8 mouse cellular contexts compared by ENCODE assay signal in genomic region chr1:156473003-156473402, GRCm38 (mm10). TPM values are rescaled to one million over a fixed set of nuclear protein-coding genes. Genes with fewer than 3 reads are reported as not detected.
DNase-seq lines count a peak whose midpoint lies in the region; ATAC-seq lines count a peak whose summit lies in the region.

No protein-coding gene starts in this region.

- H3K27me3 ChIP-seq in kidney, embryonic 14.5 days (ENCODE audit: control insufficient read depth, insufficient read depth, low read length), result no peaks in the 10 kb centered on the region
- no peaks in the 10 kb centered on the region for H3K27me3 ChIP-seq in heart, embryonic 15.5 days
- no peaks in the 10 kb centered on the region for H3K27me3 ChIP-seq in limb, embryonic 11.5 days (ENCODE audit: control insufficient read depth, insufficient read depth, low read length)

- 1% methylated on average over 11 of the region's 11 CpGs for WGBS in kidney, embryonic 14.5 days
- WGBS in heart, embryonic 15.5 days, result 6% methylated on average over 11 of the region's 11 CpGs
- WGBS in limb, embryonic 11.5 days, result 3% methylated on average over 11 of the region's 11 CpGs

- no peaks in the 10 kb centered on the region for H3K9me3 ChIP-seq in kidney, embryonic 14.5 days (ENCODE audit: control insufficient read depth, low read length)
- H3K9me3 ChIP-seq in heart, embryonic 15.5 days (replicated peaks), result no peaks in the 10 kb centered on the region
- no peaks in the 10 kb centered on the region for H3K9me3 ChIP-seq in limb, embryonic 11.5 days (ENCODE audit: control insufficient read depth, low read length)

- peak overlapping the region; percentile 56; the same call in 1 of the 2 replicates for H3K27ac ChIP-seq in kidney, embryonic 14.5 days (ENCODE audit: low read depth, low read length)
- peak overlapping the region; percentile 72 for H3K27ac ChIP-seq in heart, embryonic 15.5 days
- H3K27ac ChIP-seq in limb, embryonic 11.5 days (replicated peaks; ENCODE audit: low read depth, low read length), result no peak overlapping the region

- peak overlapping the region; percentile 64 for H3K4me2 ChIP-seq in kidney, embryonic 14.5 days (replicated peaks; ENCODE audit: low read depth, low read length)
- peak overlapping the region; percentile 84 for H3K4me2 ChIP-seq in heart, embryonic 15.5 days
- H3K4me2 ChIP-seq in limb, embryonic 11.5 days (ENCODE audit: low read depth, severe bottlenecking), result peak overlapping the region; percentile 55

- no peaks in the 10 kb centered on the region for H3K36me3 ChIP-seq in kidney, embryonic 14.5 days (ENCODE audit: control insufficient read depth, insufficient read depth, low read length)
- H3K36me3 ChIP-seq in heart, embryonic 15.5 days, result no peaks in the 10 kb centered on the region
- H3K36me3 ChIP-seq in limb, embryonic 11.5 days (ENCODE audit: control insufficient read depth, insufficient read depth, low read length), result no peaks in the 10 kb centered on the region

- peak overlapping the region; percentile 88 for H3K4me3 ChIP-seq in kidney, embryonic 14.5 days (ENCODE audit: low read length)
- peak overlapping the region; percentile 79 for H3K4me3 ChIP-seq in heart, embryonic 15.5 days
- H3K4me3 ChIP-seq in limb, embryonic 11.5 days (ENCODE audit: low read depth, low read length), result peak overlapping the region; percentile 85

- peak overlapping the region; percentile 48; the same call in 1 of the 2 replicates for H3K9ac ChIP-seq in kidney, embryonic 14.5 days (ENCODE audit: low read depth, low read length)
- peak overlapping the region; percentile 19; the same call in 1 of the 2 replicates for H3K9ac ChIP-seq in heart, embryonic 15.5 days
- no peak overlapping the region for H3K9ac ChIP-seq in limb, embryonic 11.5 days (ENCODE audit: low read length)

- H3K4me1 ChIP-seq in kidney, embryonic 14.5 days (ENCODE audit: control insufficient read depth, insufficient read depth, low read length), result peaks cover 15% of the 10 kb centered on the region; the same call in 1 of the 2 replicates
- H3K4me1 ChIP-seq in heart, embryonic 15.5 days (replicated peaks), result peaks cover 23% of the 10 kb centered on the region
- 0 out of 2 replicates have a peak, but pooled peaks cover 5% of the 10 kb centered on the region for H3K4me1 ChIP-seq in limb, embryonic 11.5 days (ENCODE audit: control insufficient read depth, insufficient read depth, low read length)

- ATAC-seq in kidney, embryonic 14.5 days (ENCODE audit: low FRiP score, low TSS enrichment), result no peak
- ATAC-seq in heart, embryonic 15.5 days (replicated peaks; ENCODE audit: insufficient number of reproducible peaks, insufficient read depth, low FRiP score, low read depth), result peak; percentile 58
- ATAC-seq in limb, embryonic 11.5 days (ENCODE audit: insufficient number of reproducible peaks, low FRiP score, low TSS enrichment, low read depth), result no peak

- no peak for DNase-seq in kidney, adult 9 months
- peak; percentile 82 for DNase-seq in embryo, embryonic 10 days (ENCODE audit: low spot score)
- peak; percentile 51 for DNase-seq in limb, embryonic 11.5 days (ENCODE audit: low spot score)
- DNase-seq in naive thymus-derived CD4-positive, alpha-beta T cell, adult 2 months (ENCODE audit: low read depth), result peak; percentile 44
- no peak for DNase-seq in T-cell, adult 2 months (ENCODE audit: low spot score)
- no peak for DNase-seq in cerebellum, adult 11 months

RNA-seq across cellular contexts. Expression of gene Soat1, which starts 1.1 kb away (rescaled TPM):
- polyA plus RNA-seq in kidney, embryonic 14.5 days (2014; fragmentation: Nextera tagmentation; extraction: Ambion mirVana), result 43.7 and 54.0 TPM in 2 replicates
- 27.7 and 31.4 TPM in 2 replicates for polyA plus RNA-seq in heart, embryonic 15.5 days (2015; fragmentation: Nextera tagmentation; extraction: Ambion mirVana)
- polyA plus RNA-seq in limb, embryonic 11.5 days (2014; fragmentation: Nextera tagmentation; extraction: Ambion mirVana), result 27.6 TPM in 2 replicates

RNA-seq across cellular contexts. Expression of gene Gm10031, which starts 50.8 kb away (rescaled TPM):
- polyA plus RNA-seq in kidney, embryonic 14.5 days (2014; fragmentation: Nextera tagmentation; extraction: Ambion mirVana), result 0.66 and 0.88 TPM in 2 replicates
- 0.25 and 0.39 TPM in 2 replicates for polyA plus RNA-seq in heart, embryonic 15.5 days (2015; fragmentation: Nextera tagmentation; extraction: Ambion mirVana)
- polyA plus RNA-seq in limb, embryonic 11.5 days (2014; fragmentation: Nextera tagmentation; extraction: Ambion mirVana), result 0.50 and 0.57 TPM in 2 replicates

RNA-seq across cellular contexts. Expression of gene Axdnd1, which starts 52.0 kb away (rescaled TPM):
- polyA plus RNA-seq in kidney, embryonic 14.5 days (2014; fragmentation: Nextera tagmentation; extraction: Ambion mirVana), result 0.29 and 1.8 TPM in 2 replicates
- polyA plus RNA-seq in heart, embryonic 15.5 days (2015; fragmentation: Nextera tagmentation; extraction: Ambion mirVana), result 0.14 and 0.24 TPM in 2 replicates
- 0.12 and 0.54 TPM in 2 replicates for polyA plus RNA-seq in limb, embryonic 11.5 days (2014; fragmentation: Nextera tagmentation; extraction: Ambion mirVana)

Comparison
In these comparisons a context has a peak if more than half of its experiments do, and no peak if none do; other contexts are left out.
1. DNase-seq: peak in embryo, embryonic 10 days (single experiment), limb, embryonic 11.5 days (single experiment) and naive thymus-derived CD4-positive, alpha-beta T cell, adult 2 months (single experiment); none in kidney, adult 9 months (single experiment), T-cell, adult 2 months (single experiment) and cerebellum, adult 11 months (single experiment).
2. Peak in every context shown above with its lines, with median percentiles within 50 percentile points of each other: H3K4me2 ChIP-seq and H3K4me3 ChIP-seq.